Mouse (Mus musculus) erythroblast, embryonic 14.5 days (primary cell): Measurements from ENCODE around the gene Myo1d. TPM values are rescaled to one million over a fixed set of nuclear protein-coding genes. Genes with fewer than 3 reads are reported as not detected.
A peak's percentile ranks its signal among the peaks of the same experiment; 100 is the strongest.

Experiments used
- H3K27me3 ChIP-seq: 2 replicates; pipeline ENCODE4 v1.6.1; 2012; ENCODE audit warnings: inconsistent platforms; ENCODE audit not compliant: control insufficient read depth
- H3K36me3 ChIP-seq: 2 replicates; pipeline ENCODE4 v1.6.1; 2012; ENCODE audit warnings: mild to moderate bottlenecking, inconsistent platforms; ENCODE audit not compliant: control insufficient read depth
- H3K4me1 ChIP-seq: 2 replicates; pipeline ENCODE4 v1.6.1; 2012; ENCODE audit warnings: inconsistent platforms; ENCODE audit not compliant: control insufficient read depth
- H3K4me3 ChIP-seq: replicated peaks from 2 replicates; pipeline ENCODE3; 2012; ENCODE audit warnings: moderate library complexity, mild to moderate bottlenecking, inconsistent platforms
- H3K9me3 ChIP-seq: 2 replicates; pipeline ENCODE4 v1.6.1; 2012; ENCODE audit warnings: low read length, inconsistent platforms, mixed read lengths; ENCODE audit not compliant: control insufficient read depth
- GATA1 ChIP-seq: IDR thresholded peaks from 2 replicates; pipeline ENCODE4 v1.6.1; 2012; ENCODE audit warnings: low read length, inconsistent platforms, mixed read lengths
- TAL1 ChIP-seq: IDR thresholded peaks from 3 replicates; pipeline ENCODE4 v1.6.1; 2012; ENCODE audit warnings: low read length, inconsistent platforms, mixed read lengths
- polyA plus RNA-seq: library from polyadenylated mRNA; stranded (reverse); fragments of >175 nt; gene quantifications from 2 replicates; pipeline ENCODE4 v1.2.3, GENCODE M21; 2012

Myo1d gene
- polyA plus RNA-seq, 1 experiment: 1.9 TPM

DNA sequence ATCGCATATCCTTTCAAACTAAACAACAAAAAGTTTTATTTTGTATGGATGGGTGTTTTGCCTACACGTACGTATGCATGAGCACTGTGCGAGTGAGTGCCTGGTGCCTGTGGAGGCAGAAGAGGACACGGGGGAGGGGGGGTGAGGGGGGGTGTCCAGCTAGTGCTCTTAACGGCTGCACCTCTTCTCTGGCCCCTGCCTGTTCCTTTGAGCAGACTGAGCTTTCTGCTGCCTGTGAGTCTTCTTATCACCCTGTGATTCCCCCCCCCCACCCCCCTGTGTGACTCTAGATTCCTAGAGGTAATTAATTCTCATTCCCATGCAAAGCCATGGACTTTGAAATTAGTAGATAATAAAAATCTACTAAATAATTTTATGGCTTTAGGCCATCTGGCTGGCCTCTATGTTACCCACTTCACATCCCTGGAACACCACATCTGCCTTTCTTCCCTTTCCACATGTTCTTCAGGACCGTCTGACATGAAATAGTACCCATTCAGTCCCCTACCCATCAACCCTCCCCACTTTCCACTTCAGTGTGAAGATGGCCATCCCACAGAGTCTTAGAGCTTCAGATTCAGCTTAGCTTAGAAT, 9.9 kb upstream of the Myo1d start:
- Histone ChIP-seq H3K36me3 (peaks cover 4% of the 10 kb centered on the region), H3K4me1 (peaks cover 64% of the 10 kb centered on the region), H3K4me3 (no peak overlapping the region), H3K9me3 (peaks cover 3% of the 10 kb centered on the region; the same call in 1 of the 2 replicates), H3K27me3 (no peaks in the 10 kb centered on the region)
- TF ChIP-seq TAL1 (no peak), GATA1 (no peak)

DNA sequence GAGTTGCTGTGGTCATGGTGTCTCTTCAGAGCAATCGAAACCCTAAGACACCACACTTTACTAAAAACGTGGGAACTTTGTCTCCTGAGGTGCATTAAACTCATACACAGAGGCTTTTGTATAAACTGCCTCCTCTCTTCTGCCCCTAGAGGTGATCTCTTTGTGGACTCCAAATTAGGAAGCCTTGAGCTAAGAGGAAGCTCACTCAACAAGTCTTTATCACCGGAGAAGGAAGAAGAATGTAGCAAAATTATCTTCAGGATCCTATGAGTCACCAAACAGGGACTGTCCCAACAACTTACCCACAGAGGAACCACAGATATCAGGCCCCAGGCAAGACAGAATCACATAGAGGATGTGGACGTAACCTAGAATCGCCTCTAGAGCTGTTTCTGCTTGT, 5.8 kb upstream of the Myo1d start:
- H3K4me1 ChIP-seq: peaks cover 79% of the 10 kb centered on the region

DNA sequence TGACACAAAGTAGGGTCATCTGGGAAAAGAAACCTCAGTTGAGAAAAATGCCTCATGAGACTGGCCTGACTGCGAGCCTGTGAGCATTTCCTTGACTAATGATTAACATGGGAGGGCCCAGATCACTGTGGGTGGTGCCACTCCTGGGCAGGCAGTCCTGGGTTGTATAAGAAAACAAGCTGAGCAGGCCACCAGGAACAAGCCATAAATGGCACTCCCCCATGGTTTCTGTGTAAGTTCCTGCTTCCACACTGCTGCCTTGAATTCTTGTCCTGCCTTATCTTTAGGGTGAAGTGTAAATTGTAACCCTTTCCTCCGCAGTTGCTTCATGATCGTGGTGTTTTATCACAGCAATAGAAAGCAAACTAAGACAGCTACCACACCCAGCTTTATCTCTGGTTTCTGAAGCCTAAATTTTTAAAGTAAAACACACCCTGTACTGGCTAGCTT, 4.5 kb upstream of the Myo1d start:
- Histone ChIP-seq H3K36me3 (peaks cover 4% of the 10 kb centered on the region), H3K9me3 (peaks cover 3% of the 10 kb centered on the region; the same call in 1 of the 2 replicates), H3K4me3 (peak overlapping the region; percentile 52), H3K4me1 (peaks cover 76% of the 10 kb centered on the region), H3K27me3 (peaks cover 3% of the 10 kb centered on the region)
- TF ChIP-seq TAL1 (no peak), GATA1 (peak; percentile 30)

More for the DNA sequence above, 5.8 kb upstream of the Myo1d start:
- no peaks in the 10 kb centered on the region for H3K27me3 ChIP-seq
- peaks cover 3% of the 10 kb centered on the region; the same call in 1 of the 2 replicates for H3K9me3 ChIP-seq
- TF ChIP-seq TAL1 (no peak), GATA1 (no peak)
- H3K36me3 ChIP-seq: peaks cover 4% of the 10 kb centered on the region
- no peak overlapping the region for H3K4me3 ChIP-seq

DNA sequence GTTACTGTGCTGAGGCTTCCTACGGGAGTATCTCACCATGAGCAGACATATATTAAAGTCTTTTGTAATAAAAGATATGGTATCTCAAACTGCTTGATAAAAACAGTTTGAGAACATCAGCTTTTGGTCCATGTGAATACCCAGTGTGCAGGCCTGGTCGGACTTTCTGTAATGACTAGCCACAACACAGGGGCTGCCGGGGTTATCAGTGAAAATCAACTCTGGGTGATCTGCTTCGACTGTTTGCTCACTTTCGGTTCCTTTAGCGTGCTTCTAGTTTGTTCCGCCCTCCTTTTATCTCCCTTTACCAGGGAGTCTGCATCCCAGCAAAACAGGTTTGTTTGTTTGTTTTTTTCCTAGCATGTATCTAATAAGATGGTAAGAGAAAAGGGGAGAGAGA, 3.6 kb upstream of the Myo1d start:
- Histone ChIP-seq H3K27me3 (peaks cover 10% of the 10 kb centered on the region), H3K9me3 (peaks cover 3% of the 10 kb centered on the region; the same call in 1 of the 2 replicates), H3K36me3 (peaks cover 4% of the 10 kb centered on the region), H3K4me1 (peaks cover 79% of the 10 kb centered on the region), H3K4me3 (peak overlapping the region; percentile 52)
- TF ChIP-seq GATA1: no peak
- TF ChIP-seq TAL1: no peak

DNA sequence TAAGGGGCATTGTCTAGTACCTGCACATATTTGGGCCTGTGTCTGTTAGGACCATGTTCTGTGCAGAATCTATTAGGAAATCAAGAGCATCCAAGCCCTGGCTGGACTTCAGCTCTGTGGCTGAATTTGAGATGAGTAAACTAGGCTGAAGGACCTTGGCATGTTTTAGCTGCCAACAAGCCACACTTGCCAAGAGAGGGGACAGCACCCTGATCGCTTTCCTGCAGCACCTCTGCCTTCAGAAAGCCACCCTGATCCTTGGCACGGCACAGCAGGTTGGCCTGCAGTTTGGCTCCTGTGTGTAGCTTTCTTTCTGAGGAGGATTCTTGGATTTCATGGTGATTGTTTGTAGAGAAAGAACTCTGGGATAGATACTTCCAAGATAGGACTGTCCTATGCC, 1.7 kb upstream of the Myo1d start:
- peaks cover 78% of the 10 kb centered on the region for H3K4me1 ChIP-seq
- TF ChIP-seq GATA1 (no peak), TAL1 (no peak)
- no peak overlapping the region for H3K4me3 ChIP-seq
- peaks cover 23% of the 10 kb centered on the region for H3K27me3 ChIP-seq
- H3K9me3 ChIP-seq: peaks cover 3% of the 10 kb centered on the region; the same call in 1 of the 2 replicates
- peaks cover 4% of the 10 kb centered on the region for H3K36me3 ChIP-seq

DNA sequence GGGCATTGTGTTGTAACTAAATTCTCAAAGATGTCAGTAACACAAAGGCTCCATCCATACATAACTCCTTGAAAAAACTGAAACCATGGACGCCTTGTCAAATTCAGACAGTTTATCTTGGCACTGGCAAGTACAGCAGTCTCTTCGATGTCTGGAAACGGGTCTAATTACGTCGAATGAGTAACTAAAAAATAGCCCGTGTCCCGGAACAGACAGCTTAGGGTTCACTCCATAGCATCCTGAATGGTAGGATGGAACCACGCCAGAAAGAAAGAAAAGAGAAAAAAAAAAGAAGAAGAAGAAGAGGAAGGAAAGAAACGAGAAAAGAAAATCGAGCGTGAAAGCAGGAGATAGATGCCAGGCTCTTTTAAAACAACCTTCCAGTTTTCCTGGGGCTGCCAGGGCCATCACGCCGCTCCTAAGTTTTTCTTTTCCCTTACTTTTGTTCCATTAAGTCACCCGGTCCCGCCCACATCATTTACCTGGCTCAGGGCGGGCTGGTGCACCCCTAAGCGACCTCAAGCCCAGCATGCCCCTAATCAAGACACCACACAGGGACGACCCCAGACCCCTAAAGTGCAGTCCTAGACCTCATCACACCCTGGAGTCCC, 804 bp downstream of the Myo1d start:
- H3K4me1 ChIP-seq: peaks cover 55% of the 10 kb centered on the region
- no peaks in the 10 kb centered on the region for H3K9me3 ChIP-seq
- H3K36me3 ChIP-seq: no peaks in the 10 kb centered on the region
- TF ChIP-seq GATA1 (no peak), TAL1 (no peak)
- peaks cover 26% of the 10 kb centered on the region for H3K27me3 ChIP-seq
- peak overlapping the region; percentile 88 for H3K4me3 ChIP-seq

DNA sequence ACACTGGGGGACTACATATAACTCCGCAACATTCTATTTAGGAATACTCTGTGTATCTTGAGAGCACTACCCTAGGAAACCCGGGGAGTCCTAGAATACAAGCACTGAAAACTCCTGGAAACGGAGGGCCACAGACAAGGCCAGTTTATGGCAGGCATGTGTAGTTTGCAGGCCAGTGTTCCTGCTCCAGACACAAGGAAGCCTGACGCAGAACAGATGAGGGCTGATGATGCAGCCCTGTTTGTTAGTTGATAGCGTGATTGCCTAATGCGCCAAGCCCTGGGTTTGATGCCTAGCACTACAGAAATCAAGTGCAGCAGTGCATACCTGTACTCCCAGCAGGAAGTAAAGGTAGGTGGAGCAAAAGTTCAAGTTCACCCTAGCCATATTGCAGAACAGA, 1.7 kb downstream of the Myo1d start:
- Histone ChIP-seq H3K27me3 (peaks cover 26% of the 10 kb centered on the region), H3K36me3 (no peaks in the 10 kb centered on the region), H3K4me1 (peaks cover 46% of the 10 kb centered on the region), H3K4me3 (peak overlapping the region; percentile 88), H3K9me3 (no peaks in the 10 kb centered on the region)
- no peak for TF ChIP-seq GATA1
- no peak for TF ChIP-seq TAL1

DNA sequence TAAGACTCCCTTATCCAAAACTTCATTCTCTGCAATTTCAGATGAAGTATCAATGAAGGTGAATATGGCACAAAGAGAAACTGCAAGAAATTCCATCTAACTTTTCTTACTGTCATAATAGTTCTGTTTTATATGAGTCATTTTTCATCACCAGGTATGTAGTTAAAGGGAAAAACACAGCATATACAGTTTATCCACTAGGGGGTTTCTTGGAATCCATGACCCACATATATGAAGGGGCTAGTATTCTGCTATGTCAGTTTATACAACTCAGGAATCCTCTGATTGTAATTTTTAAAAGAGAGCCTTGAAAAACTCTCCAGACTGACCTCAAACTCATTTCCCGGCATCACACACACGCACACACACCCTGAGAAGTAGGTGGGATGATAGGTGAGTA, 2.1 kb downstream of the Myo1d start:
- peaks cover 42% of the 10 kb centered on the region for H3K4me1 ChIP-seq
- H3K36me3 ChIP-seq: peaks cover 2% of the 10 kb centered on the region; the same call in 1 of the 2 replicates
- no peaks in the 10 kb centered on the region for H3K9me3 ChIP-seq
- H3K27me3 ChIP-seq: peaks cover 28% of the 10 kb centered on the region
- H3K4me3 ChIP-seq: no peak overlapping the region
- TF ChIP-seq GATA1 (no peak), TAL1 (no peak)

DNA sequence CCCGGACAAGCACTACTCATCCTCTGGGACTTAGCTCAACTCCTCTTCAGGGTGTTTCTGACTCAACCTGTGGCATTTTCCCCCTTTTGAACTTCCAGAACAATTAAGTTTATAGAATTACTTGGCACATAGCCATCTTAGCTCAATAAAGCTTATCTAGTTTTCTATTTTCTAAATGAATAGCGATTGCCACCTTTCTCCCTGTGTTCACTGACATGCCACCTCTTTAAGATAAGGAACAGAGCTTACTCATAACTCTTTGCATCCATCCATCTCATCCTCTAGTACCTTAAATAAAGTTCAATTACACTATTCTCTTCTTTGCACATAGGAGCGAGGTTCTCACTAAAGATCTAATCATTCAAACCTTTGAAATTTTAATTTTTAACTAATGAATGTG, 4.3 kb downstream of the Myo1d start:
- TF ChIP-seq TAL1 (no peak), GATA1 (no peak)
- peaks cover 2% of the 10 kb centered on the region; the same call in 1 of the 2 replicates for H3K36me3 ChIP-seq
- peaks cover 24% of the 10 kb centered on the region for H3K4me1 ChIP-seq
- no peaks in the 10 kb centered on the region for H3K9me3 ChIP-seq
- H3K4me3 ChIP-seq: no peak overlapping the region
- H3K27me3 ChIP-seq: peaks cover 28% of the 10 kb centered on the region
